Mouse (Mus musculus) liver, embryonic 14.5 days (tissue): ENCODE results near the gene Katnb1. TPM values are rescaled to one million over a fixed set of nuclear protein-coding genes. Genes with fewer than 3 reads are reported as not detected.

Experiments
- ATAC-seq: fragments of 200-750 bp; cut with Nextera tagmentation; 2 replicates; pipeline ENCODE4 v1.8.0; 2017; ENCODE audit warnings: moderate number of reproducible peaks, mild to moderate bottlenecking, moderate library complexity; ENCODE audit not compliant: insufficient read depth
- DNase-seq, 3 experiments: peaks; one replicate each; pipeline ENCODE4 v3.0.0-alpha.2; 2012 to 2013; ENCODE audit warnings: low read depth in 3 of 3, low spot score in 3 of 3
- H3K27ac ChIP-seq: fragments of 300-500 bp; sonication (generic); 2 replicates; pipeline ENCODE4 v1.5.1; 2014; ENCODE audit warnings: moderate library complexity, mild to moderate bottlenecking, control low read depth, inconsistent platforms
- H3K27me3 ChIP-seq: fragments of 300-500 bp; sonication (generic); 2 replicates; pipeline ENCODE4 v1.6.1; 2014; ENCODE audit warnings: mild to moderate bottlenecking, low read length, moderate library complexity; ENCODE audit not compliant: control insufficient read depth, insufficient read depth
- H3K36me3 ChIP-seq: fragments of 300-500 bp; sonication (generic); replicated peaks from 2 replicates; pipeline ENCODE4 v1.6.1; 2014; ENCODE audit warnings: low read depth; ENCODE audit not compliant: control insufficient read depth, insufficient read depth
- H3K4me1 ChIP-seq, 2 experiments: fragments of 200-500 bp in 1 of 2; fragments of 300-500 bp in 1 of 2; sonication (generic) in 1 of 2; replicated peaks; 2 replicates each; pipeline ENCODE4 v1.6.1; 2012 to 2014; ENCODE audit warnings: antibody characterized with exemption in 1 of 2, inconsistent platforms in 1 of 2, low read length in 1 of 2; ENCODE audit not compliant: control insufficient read depth in 2 of 2, insufficient read depth in 2 of 2
- H3K4me2 ChIP-seq: fragments of 300-500 bp; sonication (generic); 2 replicates; pipeline ENCODE4 v1.6.1; 2014; ENCODE audit warnings: low read depth, mild to moderate bottlenecking, control low read depth, moderate library complexity
- H3K4me3 ChIP-seq, 2 experiments: fragments of 200-500 bp in 1 of 2; fragments of 300-500 bp in 1 of 2; sonication (generic) in 1 of 2; 2 replicates each; pipeline ENCODE4 v1.5.1; 2012 to 2014; ENCODE audit warnings: low read depth in 2 of 2, low read length in 2 of 2, mild to moderate bottlenecking in 2 of 2, control low read depth in 1 of 2, inconsistent platforms in 1 of 2, moderate library complexity in 1 of 2; ENCODE audit not compliant: insufficient read depth in 1 of 2
- H3K9ac ChIP-seq: fragments of 300-500 bp; sonication (generic); replicated peaks from 2 replicates; pipeline ENCODE4 v1.6.1; 2014; ENCODE audit warnings: mild to moderate bottlenecking, control low read depth, moderate library complexity
- H3K9me3 ChIP-seq: fragments of 300-500 bp; sonication (generic); 2 replicates; pipeline ENCODE4 v1.6.1; 2016; ENCODE audit warnings: low read length, mixed read lengths; ENCODE audit not compliant: control insufficient read depth
- CTCF ChIP-seq: IDR thresholded peaks from 2 replicates; pipeline ENCODE4 v1.5.1; 2016; ENCODE audit warnings: antibody characterized with exemption, low read depth, control low read depth
- EP300 ChIP-seq: IDR thresholded peaks from 2 replicates; pipeline ENCODE4 v1.6.1; 2016; ENCODE audit warnings: antibody characterized with exemption, low read depth
- WGBS: fragments of 180-500 bp; shearing (Covaris S2); extraction: QIAGEN DNeasy Blood & Tissue Kit; methylation state at CpG from one replicate; pipeline ENCODE4 v1.1.7; 2014; ENCODE audit not compliant: insufficient replicate concordance; 5-methylcytosine and 5-hydroxymethylcytosine counted together
- polyA plus RNA-seq, 2 experiments: library from polyadenylated mRNA; depleted of rRNA in 1 of 2; stranded (reverse) in 1 of 2; unstranded in 1 of 2; fragments of >200 nt; fragmentation: Nextera tagmentation in 1 of 2; extraction: Ambion mirVana in 1 of 2; gene quantifications; 2 replicates each; pipeline versions ENCODE4 v1.2.1 to v1.2.3; 2012 to 2014

Katnb1 gene
- polyA plus RNA-seq, 2 experiments: 8.0 to 8.4 TPM

- no peak for DNase-seq
- ATAC-seq: no peak
- Histone ChIP-seq H3K4me1 (peaks cover 13 to 21% of the 10 kb centered on the region in 2 experiments), H3K4me3 (no peak overlapping the region), H3K27me3 (no peaks in the 10 kb centered on the region), H3K27ac (no peak overlapping the region), H3K36me3 (no peaks in the 10 kb centered on the region; the same call in 1 of the 2 replicates), H3K9me3 (no peaks in the 10 kb centered on the region), H3K4me2 (peak overlapping the region; percentile 17), H3K9ac (peak overlapping the region; percentile 46; the same call in 1 of the 2 replicates)
- WGBS: 64% methylated on average over 10 of the region's 10 CpGs
- TF ChIP-seq CTCF (no peak), EP300 (no peak)
Measured at GRCm38 (mm10) chr8:95084744-95085431, 3.9 kb downstream of the Katnb1 start.

DNA sequence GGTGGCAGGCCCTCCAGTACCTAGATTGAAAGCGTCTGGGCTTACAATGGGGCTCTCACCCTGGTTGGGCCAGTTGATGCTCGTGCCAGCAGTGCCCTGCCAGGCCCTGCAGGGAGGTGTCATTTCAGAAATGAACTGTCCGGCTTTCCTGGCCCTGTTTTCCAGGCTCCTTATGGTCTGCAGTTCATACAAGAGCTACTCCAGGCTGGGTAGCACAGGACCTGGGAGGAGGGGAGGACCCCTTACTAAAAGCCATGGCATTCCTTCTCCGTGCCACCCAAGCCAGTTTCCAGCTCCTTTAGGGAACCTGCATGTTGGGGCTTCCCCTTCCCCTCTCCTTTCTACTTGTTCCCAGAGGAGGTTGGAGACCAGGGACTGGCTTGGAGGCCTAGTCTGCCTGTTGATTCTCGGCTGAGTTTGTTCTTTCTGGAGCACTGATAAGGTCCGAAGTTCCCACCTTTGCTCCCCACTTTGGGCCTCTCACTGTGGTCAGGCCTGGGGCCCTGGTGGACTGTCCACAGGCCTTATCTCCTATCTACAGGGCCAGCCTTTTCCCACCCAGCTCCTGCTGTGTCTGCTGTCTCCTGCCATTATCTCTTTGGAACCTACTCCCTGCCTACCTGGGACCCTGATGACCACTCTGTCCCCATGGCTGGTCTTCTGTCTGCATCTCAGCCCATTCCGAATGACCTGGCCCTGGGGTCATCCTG is 4.6 kb downstream of the Katnb1 start:
- H3K27ac ChIP-seq: no peak overlapping the region; the same call in 1 of the 2 replicates
- peak in 1 of 3 experiments; percentile 10 for DNase-seq
- H3K36me3 ChIP-seq: no peaks in the 10 kb centered on the region; the same call in 1 of the 2 replicates

GRCm38 (mm10) chr8:95093574-95093973 is 12.6 kb downstream of the Katnb1 start:
- Histone ChIP-seq H3K4me2 (no peak overlapping the region), H3K9me3 (no peaks in the 10 kb centered on the region), H3K4me1 (no peaks in the 10 kb centered on the region), H3K36me3 (peaks cover 5% of the 10 kb centered on the region), H3K9ac (no peak overlapping the region), H3K27me3 (no peaks in the 10 kb centered on the region), H3K27ac (no peak overlapping the region), H3K4me3 (no peak overlapping the region)
- no peak for ATAC-seq
- TF ChIP-seq CTCF (no peak), EP300 (no peak)
- WGBS: 73% methylated on average over 4 of the region's 4 CpGs
- no peak for DNase-seq

More for the DNA sequence above, 4.6 kb downstream of the Katnb1 start:
- H3K9ac ChIP-seq: peak overlapping the region; percentile 46
- TF ChIP-seq CTCF (no peak), EP300 (no peak)
- 54% methylated on average over 7 of the region's 7 CpGs for WGBS
- H3K27me3 ChIP-seq: no peaks in the 10 kb centered on the region
- H3K9me3 ChIP-seq: no peaks in the 10 kb centered on the region
- peak overlapping the region; percentile 17 for H3K4me2 ChIP-seq
- no peak for ATAC-seq
- no peak overlapping the region for H3K4me3 ChIP-seq
- H3K4me1 ChIP-seq: peaks cover 12 to 18% of the 10 kb centered on the region in 2 experiments

- H3K36me3 ChIP-seq: peaks cover 7% of the 10 kb centered on the region
Measured at GRCm38 (mm10) chr8:95099009-95099408, 18.0 kb downstream of the Katnb1 start.

GRCm38 (mm10) chr8:95101972-95102371 is 21.0 kb downstream of the Katnb1 start:
- ATAC-seq: no peak
- H3K9ac ChIP-seq: no peak overlapping the region
- no peaks in the 10 kb centered on the region for H3K4me1 ChIP-seq
- no peak overlapping the region for H3K4me2 ChIP-seq
- H3K27me3 ChIP-seq: no peaks in the 10 kb centered on the region
- DNase-seq: no peak
- WGBS: 67% methylated on average over 4 of the region's 4 CpGs
- no peak for TF ChIP-seq EP300
- TF ChIP-seq CTCF: peak; percentile 43
- no peak overlapping the region for H3K27ac ChIP-seq
- H3K4me3 ChIP-seq: no peak overlapping the region
- H3K9me3 ChIP-seq: no peaks in the 10 kb centered on the region
- H3K36me3 ChIP-seq: peaks cover 7% of the 10 kb centered on the region

More at GRCm38 (mm10) chr8:95099009-95099408, 18.0 kb downstream of the Katnb1 start:
- TF ChIP-seq CTCF: peak; percentile 95
- no peak for TF ChIP-seq EP300
- Histone ChIP-seq H3K4me3 (no peak overlapping the region), H3K9ac (no peak overlapping the region), H3K27ac (no peak overlapping the region), H3K9me3 (no peaks in the 10 kb centered on the region), H3K4me1 (no peaks in the 10 kb centered on the region), H3K4me2 (no peak overlapping the region), H3K27me3 (no peaks in the 10 kb centered on the region)
- ATAC-seq (0 out of 2 replicates have a peak, but pooled peaks have one; percentile 30), DNase-seq (no peak)
- 33% methylated on average over 5 of the region's 5 CpGs for whole genome bisulfite sequencing
